Mouse (Mus musculus) stomach, postnatal 0 days (tissue): ENCODE data around the gene Gm960.

Experiments
- CTCF ChIP-seq: IDR thresholded peaks from 2 replicates; pipeline ENCODE4 v1.5.1; 2016; ENCODE audit warnings: antibody characterized with exemption, low read depth, mild to moderate bottlenecking, moderate library complexity
- EP300 ChIP-seq: optimal IDR thresholded peaks from 2 replicates; pipeline ENCODE3; 2016; ENCODE audit warnings: antibody characterized with exemption

- TF ChIP-seq CTCF (no peak), EP300 (no peak)
Measured at GRCm38 (mm10) chr19:4718716-4719115, 20.2 kb upstream of the Gm960 start.
